Mouse (Mus musculus): ENCODE measurements around the gene Tmem120b.
A peak's percentile ranks its signal among the peaks of the same experiment; 100 is the strongest.
"Not testable (repeated sequence)": the region's sequence is repeated elsewhere in the genome, so short reads cannot be mapped to it uniquely, and the experiment has no call there.

Gene Tmem120b

GRCm38 (mm10) chr5:123057366-123058250 is 10.6 kb upstream of the Tmem120b start:
- DNase-seq = peak; percentile 100

DNA sequence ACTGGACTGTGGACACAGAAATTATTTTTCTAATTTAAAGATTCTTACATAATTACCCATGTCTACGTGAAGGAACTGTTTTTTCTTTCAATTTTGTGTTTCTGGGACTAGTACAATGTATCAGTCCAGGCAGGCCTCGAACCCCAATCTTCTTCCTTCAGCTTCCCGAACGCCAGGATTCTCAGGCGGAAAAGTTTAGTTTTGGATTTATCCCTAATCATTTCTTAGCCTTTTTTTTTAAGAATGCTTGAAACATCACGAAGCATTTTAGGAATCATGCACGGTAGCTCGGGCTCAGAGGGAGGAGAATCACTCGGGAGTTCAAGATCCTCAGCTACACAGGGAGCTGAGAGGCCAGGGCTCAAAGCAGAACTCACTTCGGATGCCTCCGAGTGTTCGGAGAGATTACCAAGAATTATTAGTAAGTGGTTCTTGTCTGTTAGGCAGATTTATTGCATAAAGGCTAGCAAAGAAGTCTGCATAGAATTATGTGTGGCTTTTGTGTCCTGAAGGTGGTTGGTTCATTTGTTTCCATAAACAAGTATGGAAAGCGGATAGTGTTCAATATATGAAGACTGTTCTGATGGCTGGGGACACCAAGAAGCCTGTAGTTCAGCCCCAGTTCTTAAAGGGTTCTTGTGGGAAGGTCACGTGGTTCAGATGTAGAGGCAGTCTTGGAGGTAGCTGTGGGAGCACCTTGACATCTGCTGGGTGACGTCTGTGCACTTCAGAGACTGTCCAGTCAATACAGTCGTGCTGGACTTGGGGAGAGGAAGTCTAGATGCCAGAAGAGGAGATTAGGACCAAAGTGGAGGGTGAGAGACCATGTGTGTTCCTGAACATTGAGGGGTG is 9.7 kb upstream of the Tmem120b start:
- peak; percentile 52 for DNase-seq

- peak; percentile 81 for DNase-seq
These were observed 8.3 kb upstream of the Tmem120b start for GRCm38 (mm10) chr5:123059757-123060520.

DNA sequence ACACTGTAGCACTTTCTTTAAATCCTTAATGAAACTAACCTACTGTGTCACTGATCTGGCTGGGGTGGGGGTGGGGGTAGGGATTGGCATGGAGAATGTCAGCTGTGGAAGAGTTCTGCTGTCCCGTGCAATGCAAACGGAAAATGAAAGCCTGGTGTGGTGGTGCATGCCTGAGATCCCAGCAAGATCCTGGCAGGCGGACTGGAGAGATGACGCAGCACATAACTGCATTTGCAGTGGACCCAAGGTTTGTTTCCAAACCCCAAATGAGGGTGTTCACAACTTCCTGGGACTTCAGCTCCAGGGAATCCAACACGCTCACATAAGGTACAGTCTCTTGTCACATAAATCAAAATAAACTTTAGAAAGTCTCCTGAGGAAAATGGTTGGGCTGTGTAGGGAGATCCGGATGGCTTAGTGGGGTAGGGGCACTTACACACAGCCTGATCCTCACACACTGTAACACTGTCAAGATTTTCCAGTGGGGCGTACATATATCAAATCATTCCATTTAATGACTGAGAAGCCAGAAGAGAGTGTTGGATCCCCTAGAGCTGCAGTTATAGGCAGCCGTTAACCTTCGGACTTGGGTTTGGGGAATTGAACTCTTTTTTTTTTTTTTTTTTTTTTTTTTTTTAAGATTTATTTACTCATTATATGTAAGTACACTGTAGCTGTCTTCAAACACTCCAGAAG is 7.4 kb upstream of the Tmem120b start:
- DNase-seq = no peak

DNA sequence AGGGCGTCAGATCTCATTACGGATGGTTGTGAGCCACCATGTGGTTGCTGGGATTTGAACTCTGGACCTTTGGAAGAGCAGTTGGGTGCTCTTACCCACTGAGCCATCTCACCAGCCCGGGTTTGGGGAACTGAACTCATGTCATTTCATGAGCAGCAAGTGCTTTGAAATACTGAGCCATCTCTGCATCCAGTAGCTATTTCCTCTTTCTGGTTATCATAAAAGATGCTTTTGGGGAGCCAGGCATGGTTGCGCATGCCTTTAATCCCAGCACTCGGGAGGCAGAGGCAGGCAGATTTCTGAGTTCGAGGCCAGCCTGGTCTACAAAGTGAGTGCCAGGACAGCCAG is 6.8 kb upstream of the Tmem120b start:
- DNase-seq = not testable (repeated sequence)

DNA sequence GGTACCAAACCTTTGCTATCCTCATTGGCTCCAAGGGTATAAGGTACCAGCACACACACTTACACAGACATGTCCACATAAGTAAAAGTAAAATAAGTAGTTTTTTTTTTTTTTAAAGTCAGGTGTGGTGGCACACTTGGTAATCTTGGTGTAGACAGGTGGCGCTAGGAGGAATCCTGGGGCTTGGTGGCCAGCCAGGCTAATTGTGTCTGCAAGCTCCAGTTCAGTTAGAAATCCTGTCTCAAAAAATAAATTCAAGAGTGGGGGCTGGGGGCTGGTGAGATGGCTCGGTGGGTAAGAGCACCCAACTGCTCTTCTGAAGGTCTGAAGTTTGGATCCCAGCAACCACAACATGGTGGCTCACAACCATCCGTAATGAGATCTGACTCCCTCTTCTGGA is 5.1 kb upstream of the Tmem120b start:
- DNase-seq = no peak

- peak; percentile 81 for DNase-seq
These were observed 4.0 kb upstream of the Tmem120b start for GRCm38 (mm10) chr5:123064207-123064606.

- DNase-seq = no peak
These were observed 720 bp upstream of the Tmem120b start for GRCm38 (mm10) chr5:123067395-123067995.

DNA sequence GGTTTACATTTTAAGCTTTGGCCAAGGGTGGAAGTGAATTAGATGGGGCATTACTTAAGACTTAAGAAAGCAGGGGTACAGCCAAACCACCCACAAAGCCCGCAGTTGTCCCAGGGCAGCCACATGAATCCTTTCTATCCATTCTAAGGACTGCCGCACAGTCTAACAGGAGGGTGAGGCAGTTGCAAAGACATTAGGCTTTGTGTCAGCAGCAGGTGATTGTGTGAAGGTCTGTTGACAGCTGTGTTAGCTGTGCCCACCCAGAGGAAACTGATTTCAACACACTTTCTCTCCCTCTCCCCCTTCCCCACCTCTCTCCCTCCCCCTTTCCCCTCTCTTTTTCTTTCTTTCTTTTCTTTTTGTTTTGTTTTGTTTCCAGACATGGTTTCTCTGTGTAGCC is 499 bp downstream of the Tmem120b start:
- no peak for DNase-seq

GRCm38 (mm10) chr5:123075576-123076418 is 7.6 kb downstream of the Tmem120b start:
- DNase-seq = peak; percentile 94

- DNase-seq = no peak
These were observed 8.4 kb downstream of the Tmem120b start for GRCm38 (mm10) chr5:123076419-123077281.

DNA sequence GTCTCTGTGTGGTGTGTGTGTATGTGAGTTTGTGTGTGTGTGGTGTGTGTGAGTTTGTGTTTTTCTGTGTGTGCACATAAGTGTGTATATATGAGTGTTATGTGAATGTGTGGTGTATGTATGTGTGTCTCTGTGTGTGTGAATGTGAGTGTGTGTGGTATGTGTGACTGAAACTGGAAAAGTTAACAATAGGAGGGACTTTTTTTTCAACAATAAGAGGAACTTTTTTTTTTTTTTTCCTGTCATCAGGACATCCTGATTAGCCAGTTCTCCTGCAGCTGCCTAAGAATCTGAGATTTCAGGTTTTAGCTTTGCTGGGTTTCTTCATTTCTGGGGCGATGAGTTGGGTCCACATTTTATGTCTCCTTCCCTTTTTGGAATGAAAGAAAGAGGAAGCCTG is 11.4 kb downstream of the Tmem120b start:
- DNase-seq = no peak

DNA sequence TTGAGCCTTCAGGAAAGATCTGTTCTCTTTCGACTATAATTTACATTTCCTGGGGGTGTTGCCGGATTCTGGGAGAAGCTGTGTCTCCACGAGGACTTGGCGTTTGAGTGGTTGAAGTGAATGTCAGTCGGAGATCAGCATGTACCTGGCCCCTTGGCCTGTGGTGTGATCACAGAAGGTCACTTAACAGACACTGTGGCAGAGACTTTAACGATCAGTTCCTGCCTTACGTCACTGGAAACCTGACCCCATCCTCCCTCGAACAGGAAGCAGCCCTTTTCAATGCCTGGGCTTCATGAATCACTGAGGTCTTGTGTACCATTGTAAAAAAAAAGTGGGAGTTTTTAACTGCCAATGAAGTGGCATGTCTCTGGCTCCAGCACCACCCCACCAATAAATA is 11.8 kb downstream of the Tmem120b start:
- no peak for DNase-seq

- no peak for DNase-seq
These were observed 12.3 kb downstream of the Tmem120b start for GRCm38 (mm10) chr5:123080510-123080909.

GRCm38 (mm10) chr5:123083340-123084050 is 15.3 kb downstream of the Tmem120b start:
- peak; percentile 67 for DNase-seq

DNA sequence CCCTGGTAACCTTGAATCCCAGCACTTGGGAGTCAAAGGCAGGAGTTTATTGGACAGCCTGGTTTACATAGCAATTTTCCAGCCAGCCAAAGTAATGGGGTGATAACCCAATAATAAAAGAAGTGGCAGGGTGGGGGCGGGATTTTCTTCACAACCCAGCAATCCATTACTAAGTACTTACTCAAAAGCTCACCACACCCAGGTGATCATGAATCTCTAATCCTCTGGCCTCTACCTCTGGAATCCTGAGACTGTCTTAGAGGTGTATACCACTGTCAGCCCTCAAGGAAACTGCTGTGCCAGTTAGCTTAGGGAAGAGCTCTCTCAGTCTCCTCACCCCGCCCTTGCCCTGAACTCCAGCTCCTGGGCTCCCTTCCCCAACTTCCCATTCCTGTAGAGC is 18.3 kb downstream of the Tmem120b start:
- no peak for DNase-seq

DNA sequence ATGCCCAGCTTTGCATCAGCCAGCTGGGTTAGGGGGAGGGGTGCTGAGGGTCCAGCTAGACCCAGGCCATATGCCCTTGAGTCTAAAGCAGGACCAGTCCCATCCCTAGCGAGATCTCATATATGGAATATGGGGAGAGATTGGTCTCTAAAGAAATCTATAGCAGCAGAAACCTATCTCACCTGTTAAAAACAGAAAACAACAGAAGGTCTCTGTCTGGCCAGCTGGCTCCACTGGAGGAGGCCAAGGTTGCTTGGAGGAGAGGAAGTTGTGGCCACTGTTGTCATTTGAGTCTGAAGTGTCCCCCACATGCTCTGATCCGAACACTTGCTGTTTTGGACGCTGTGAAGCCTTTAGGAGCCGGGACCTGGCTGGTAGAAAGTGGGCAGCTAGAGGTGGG is 20.6 kb downstream of the Tmem120b start:
- DNase-seq = peak; percentile 73

- no peak for DNase-seq
These were observed 22.5 kb downstream of the Tmem120b start for GRCm38 (mm10) chr5:123090560-123091306.

Data from cerebellum, adult 9-10 months (tissue).